Mouse (Mus musculus) heart, adult 9 months (tissue): Measurements from ENCODE around the gene Foxf1.
A peak's percentile ranks its signal among the peaks of the same experiment; 100 is the strongest.

Source experiments
- DNase-seq, 2 experiments: peaks; one replicate each; pipeline ENCODE4 v3.0.0; 2022; ENCODE audit warnings: low spot score in 2 of 2

Gene Foxf1

DNA sequence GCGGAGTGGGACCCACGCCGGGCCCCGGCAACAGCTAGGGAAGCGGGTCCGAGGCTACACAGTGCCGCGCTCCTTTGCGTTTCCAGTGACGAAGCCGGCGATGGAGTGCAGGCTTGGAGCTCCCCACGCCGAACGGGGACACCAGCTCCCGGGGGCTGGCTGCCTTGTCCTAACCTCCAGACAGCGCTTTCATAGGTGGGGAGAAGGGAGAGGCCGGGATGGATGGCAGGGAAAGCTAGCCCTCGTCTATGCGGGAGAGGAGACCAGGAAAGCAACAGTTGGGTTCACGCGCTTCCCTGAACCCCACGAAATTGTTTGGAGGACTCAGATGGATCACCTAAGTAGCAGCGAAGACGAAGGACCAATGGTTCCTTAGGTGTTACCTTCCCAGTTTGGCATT is 30.9 kb downstream of the Foxf1 start:
- no peak for DNase-seq

DNA sequence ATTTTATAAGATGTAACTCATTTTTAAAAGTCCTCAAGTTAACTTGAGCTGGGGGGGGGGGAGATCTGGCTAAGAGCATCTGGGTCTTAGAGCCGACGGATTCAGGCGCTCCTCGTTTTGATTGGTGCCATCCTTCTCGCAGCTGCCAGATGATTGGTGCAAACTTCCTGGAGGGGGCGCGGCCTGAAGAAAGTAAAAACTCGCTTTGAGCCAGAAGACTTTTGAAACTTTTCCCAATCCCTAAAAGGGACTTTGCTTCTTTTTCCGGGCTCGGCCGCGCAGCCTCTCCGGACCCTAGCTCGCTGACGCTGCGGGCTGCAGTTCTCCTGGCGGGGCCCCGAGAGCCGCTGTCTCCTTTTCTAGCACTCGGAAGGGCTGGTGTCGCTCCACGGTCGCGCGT is 31.8 kb downstream of the Foxf1 start, which contains the start of gene Foxc2:
Gene Foxc2 (plus strand): TSS at position 224 of the 400 bp plus-strand sequence.
- peak; percentile 89 to 91 for DNase-seq

DNA sequence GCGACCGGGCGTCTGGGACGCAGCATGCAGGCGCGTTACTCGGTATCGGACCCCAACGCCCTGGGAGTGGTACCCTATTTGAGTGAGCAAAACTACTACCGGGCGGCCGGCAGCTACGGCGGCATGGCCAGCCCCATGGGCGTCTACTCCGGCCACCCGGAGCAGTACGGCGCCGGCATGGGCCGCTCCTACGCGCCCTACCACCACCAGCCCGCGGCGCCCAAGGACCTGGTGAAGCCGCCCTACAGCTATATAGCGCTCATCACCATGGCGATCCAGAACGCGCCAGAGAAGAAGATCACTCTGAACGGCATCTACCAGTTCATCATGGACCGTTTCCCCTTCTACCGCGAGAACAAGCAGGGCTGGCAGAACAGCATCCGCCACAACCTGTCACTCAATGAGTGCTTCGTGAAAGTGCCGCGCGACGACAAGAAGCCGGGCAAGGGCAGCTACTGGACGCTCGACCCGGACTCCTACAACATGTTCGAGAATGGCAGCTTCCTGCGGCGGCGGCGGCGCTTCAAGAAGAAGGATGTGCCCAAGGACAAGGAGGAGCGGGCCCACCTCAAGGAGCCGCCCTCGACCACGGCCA is 32.5 kb downstream of the Foxf1 start:
- peak; percentile 30 to 45 for DNase-seq

- no peak for DNase-seq
Observed at GRCm38 (mm10) chr8:121117186-121117651, 33.0 kb downstream of the Foxf1 start.

DNA sequence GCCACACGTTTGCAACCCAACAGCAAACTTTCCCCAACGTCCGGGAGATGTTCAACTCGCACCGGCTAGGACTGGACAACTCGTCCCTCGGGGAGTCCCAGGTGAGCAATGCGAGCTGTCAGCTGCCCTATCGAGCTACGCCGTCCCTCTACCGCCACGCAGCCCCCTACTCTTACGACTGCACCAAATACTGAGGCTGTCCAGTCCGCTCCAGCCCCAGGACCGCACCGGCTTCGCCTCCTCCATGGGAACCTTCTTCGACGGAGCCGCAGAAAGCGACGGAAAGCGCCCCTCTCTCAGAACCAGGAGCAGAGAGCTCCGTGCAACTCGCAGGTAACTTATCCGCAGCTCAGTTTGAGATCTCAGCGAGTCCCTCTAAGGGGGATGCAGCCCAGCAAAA is 33.7 kb downstream of the Foxf1 start:
- DNase-seq: no peak

DNA sequence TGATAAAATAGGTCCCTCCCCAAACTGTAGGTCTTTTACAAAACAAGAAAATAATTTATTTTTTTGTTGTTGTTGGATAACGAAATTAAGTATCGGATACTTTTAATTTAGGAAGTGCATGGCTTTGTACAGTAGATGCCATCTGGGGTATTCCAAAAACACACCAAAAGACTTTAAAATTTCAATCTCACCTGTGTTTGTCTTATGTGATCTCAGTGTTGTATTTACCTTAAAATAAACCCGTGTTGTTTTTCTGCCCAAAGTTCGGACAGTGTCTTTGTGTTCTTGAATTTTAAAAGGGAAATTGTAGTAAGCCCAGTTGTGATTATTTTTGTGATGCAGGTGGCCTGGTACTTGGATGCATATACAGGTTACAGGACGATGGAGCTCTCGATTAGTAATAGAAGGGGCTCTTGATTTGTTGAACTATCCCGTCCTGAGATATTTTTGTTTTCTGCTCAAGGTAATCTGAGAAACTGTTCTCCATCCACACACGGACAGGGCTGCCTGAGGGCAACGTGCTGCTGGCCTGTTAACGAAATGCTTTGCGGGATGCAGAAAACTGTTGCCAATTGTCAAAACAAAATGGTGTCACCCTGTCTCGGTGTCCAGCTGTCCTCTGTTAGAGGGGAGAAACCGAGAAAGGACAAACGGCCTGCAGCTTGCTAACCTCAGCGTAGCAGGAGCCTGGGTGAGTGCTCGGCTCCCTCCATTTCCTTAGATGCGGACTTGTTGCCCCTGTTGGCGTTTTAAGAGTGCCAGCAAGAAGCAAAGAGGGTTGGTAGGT is 34.6 kb downstream of the Foxf1 start:
- DNase-seq: no peak

DNA sequence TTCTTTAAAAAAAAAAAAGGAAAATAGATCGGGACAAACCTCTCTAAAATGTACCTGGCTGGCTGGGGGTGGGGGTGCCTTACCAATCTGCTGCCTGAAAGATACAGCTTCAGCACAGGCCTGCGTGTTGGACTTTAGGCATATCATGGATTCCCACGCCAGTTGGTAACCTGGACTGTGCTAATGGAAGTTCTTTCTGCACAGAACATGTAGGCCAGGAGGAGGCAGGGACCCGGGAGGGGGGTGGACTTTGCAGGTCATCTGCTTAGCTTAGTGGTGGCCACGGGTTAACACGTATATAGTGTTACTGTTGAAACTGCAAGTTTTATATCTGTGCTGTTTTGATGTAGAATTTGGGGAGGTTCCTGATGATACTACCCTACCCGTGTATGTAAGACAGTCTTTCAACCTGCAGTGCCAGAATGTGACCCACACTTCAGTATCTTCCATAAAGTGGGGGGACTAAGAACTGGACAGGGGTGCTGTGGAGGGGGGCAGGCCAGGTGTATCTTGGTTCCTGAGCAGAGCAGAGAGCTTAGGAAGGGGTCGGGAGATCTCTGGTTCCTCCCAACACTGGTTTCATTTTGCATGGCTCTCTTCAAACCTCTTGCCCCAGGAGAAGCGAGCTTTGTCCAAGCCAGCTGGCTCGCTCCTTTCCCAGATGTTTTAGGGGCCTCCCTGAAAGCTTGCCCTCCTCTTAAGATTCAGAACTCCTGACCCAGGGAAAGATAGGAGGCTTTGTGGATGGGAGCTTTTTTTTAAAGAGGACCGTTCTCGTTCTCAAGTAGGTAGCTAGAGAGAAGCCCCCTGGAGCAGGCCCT is 35.7 kb downstream of the Foxf1 start:
- no peak for DNase-seq

GRCm38 (mm10) chr8:121120456-121121419 is 36.6 kb downstream of the Foxf1 start:
- no peak for DNase-seq

DNA sequence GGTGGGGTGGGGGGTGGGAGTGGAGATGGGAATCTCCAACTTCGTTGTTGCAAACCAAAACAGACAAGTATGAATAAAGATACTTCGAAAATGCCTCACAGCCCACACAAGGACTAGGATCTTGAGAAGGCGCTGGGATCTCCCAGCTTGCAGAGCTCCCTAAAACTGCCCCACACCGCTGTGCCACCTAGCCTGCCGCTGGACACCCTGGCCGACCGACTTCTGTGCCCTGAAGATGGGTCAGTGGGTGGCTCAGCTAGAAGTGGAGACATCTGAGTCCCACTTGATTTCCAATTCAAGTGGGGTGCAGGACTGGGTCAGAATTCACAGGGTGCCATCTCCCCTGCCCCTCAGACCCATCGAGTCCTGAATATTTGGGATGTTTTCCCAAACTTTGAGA is 37.5 kb downstream of the Foxf1 start:
- DNase-seq: no peak

GRCm38 (mm10) chr8:121122368-121122767 is 38.2 kb downstream of the Foxf1 start:
- no peak for DNase-seq

GRCm38 (mm10) chr8:121123113-121123512 is 38.9 kb downstream of the Foxf1 start:
- no peak for DNase-seq

GRCm38 (mm10) chr8:121124547-121125239 is 40.5 kb downstream of the Foxf1 start:
- DNase-seq: no peak

DNA sequence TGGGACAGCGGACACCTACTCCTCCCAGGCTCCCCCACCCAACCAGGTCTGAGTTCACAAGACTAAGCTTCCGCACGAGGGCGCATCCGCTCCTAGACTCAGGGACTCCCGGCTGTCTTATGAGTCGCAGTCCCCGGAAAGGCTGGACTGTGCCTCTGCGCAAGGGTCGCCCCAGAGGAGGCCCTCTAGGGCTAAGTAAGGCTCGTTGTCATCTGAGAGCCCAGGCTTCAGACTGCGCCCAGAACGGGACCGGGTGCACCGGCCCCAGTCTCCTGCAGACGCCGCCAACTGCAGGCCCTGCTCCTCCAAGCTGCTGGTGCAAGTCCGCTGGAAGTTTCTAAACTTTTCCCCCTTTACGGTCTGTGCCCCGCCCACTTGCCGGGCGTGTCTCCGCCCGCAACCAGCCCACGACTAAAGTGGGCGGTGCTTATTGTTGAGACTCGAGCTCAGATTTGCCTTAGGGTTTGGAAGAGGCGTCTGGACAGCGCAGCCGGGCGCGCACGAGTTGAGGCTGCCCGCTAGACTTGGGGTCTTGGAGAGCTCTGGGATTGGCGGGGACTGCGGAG is 41.2 kb downstream of the Foxf1 start:
- peak; percentile 83 to 86 for DNase-seq

DNA sequence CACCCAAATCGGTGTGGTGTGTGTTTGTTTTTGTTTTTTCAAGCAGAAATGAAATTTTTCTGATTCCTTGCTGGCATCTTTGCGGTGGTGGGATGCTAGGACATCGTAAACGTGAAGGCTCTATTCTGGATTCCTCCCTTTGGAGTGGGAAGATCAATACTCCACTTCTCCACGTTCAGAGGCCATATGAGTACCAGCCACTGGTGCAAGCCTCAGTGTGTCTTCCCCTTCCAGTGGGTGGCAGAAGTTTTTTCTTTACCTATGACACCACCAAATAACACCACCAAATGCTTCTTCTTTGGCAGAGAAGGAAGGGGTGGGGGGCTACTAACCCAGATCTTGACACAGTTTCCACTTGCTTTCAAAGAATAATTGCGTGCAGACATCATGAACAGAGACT is 42.0 kb downstream of the Foxf1 start:
- DNase-seq: no peak

GRCm38 (mm10) chr8:121126694-121127093 is 42.5 kb downstream of the Foxf1 start:
- no peak for DNase-seq

DNA sequence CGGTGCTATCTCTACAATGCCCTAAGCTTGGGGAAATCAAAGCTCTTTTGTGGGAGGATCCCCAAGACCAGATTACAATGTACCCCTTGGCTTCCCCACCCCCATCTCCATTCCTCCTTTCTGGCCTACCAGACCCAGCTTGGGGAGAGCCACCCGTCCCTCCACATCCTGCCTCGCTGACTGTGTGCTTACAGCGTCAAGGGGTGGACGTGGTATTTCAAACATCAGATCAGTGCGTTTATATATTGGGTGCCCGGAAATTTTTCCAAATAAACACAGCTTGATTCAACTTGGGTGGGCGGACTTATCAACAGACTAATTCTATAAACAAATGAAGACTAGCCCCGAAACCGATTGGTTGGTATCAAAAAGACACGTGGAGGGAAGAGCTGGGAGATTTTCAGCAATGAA is 43.1 kb downstream of the Foxf1 start:
- no peak for DNase-seq

DNA sequence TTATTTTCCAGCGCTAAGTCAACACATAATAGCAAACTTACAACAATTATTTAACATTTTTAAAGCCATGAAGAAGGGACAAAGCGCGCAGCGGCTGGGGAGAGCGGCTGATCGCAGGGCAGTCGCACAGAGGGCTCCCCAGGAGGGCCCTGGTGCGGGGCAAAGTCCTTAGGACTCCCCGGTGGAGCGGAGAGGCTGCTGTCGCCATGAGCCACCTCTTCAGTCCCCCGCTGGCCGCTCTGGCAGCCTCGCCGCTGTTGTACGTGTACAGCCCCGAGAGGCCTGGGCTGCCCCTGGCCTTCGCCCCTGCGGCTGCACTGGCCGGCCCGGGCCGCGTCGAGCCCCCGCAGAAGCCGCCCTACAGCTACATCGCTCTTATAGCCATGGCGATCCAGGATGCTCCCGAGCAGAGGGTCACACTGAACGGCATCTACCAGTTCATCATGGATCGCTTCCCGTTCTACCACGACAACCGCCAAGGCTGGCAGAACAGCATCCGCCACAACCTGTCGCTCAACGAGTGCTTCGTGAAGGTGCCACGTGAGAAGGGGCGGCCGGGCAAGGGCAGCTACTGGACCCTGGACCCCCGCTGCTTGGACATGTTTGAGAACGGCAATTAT is 43.7 kb downstream of the Foxf1 start, which contains the start of gene Foxl1:
Gene Foxl1 (plus strand): TSS at position 185 of the 620 bp plus-strand sequence.
- no peak for DNase-seq

- no peak for DNase-seq
Observed at GRCm38 (mm10) chr8:121128531-121129264, 44.5 kb downstream of the Foxf1 start.
